Mouse (Mus musculus) forebrain, postnatal 0 days (tissue): ENCODE measurements at regions not wholly inside any gene's neighbourhood (a gene's known extent, or its start where the extent isn't known, plus 50 kb on each side); places are given as distances from the start of the nearest gene placed in this dataset.

ENCODE experiments used
- ATAC-seq: fragments of 200-750 bp; cut with Nextera tagmentation; 2 replicates; pipeline ENCODE4 v1.8.0; 2017; ENCODE audit warnings: mild to moderate bottlenecking, moderate library complexity
- DNase-seq: peaks from one replicate; pipeline ENCODE4 v3.0.0-alpha.2; 2015
- H3K27ac ChIP-seq: fragments of 300-500 bp; sonication (generic); 2 replicates; pipeline ENCODE4 v1.5.1; 2014; ENCODE audit warnings: low read depth, mild to moderate bottlenecking, antibody characterized with exemption, low read length, moderate library complexity, mixed read lengths
- H3K27me3 ChIP-seq: fragments of 300-500 bp; sonication (generic); 2 replicates; pipeline ENCODE4 v1.6.1; 2014; ENCODE audit warnings: mild to moderate bottlenecking, low read length, mixed read lengths; ENCODE audit not compliant: insufficient read depth
- H3K36me3 ChIP-seq: fragments of 300-500 bp; sonication (generic); 2 replicates; pipeline ENCODE4 v1.6.1; 2014; ENCODE audit warnings: mild to moderate bottlenecking, moderate library complexity; ENCODE audit not compliant: insufficient read depth
- H3K4me1 ChIP-seq: fragments of 300-500 bp; sonication (generic); 2 replicates; pipeline ENCODE4 v1.6.1; 2014; ENCODE audit warnings: antibody characterized with exemption; ENCODE audit not compliant: insufficient read depth
- H3K4me2 ChIP-seq: fragments of 300-500 bp; sonication (generic); 2 replicates; pipeline ENCODE4 v1.6.1; 2014; ENCODE audit warnings: low read depth, mild to moderate bottlenecking, moderate library complexity
- H3K4me3 ChIP-seq: fragments of 300-500 bp; sonication (generic); 2 replicates; pipeline ENCODE4 v1.5.1; 2014; ENCODE audit warnings: low read depth, low read length, mixed read lengths
- H3K9ac ChIP-seq: fragments of 300-500 bp; sonication (generic); 2 replicates; pipeline ENCODE4 v1.6.1; 2014; ENCODE audit warnings: mild to moderate bottlenecking
- H3K9me3 ChIP-seq: fragments of 300-500 bp; sonication (generic); 2 replicates; pipeline ENCODE4 v1.6.1; 2016; ENCODE audit warnings: low read length
- CTCF ChIP-seq: sonication (generic); IDR thresholded peaks from 2 replicates; pipeline ENCODE4 v1.5.1; 2016; ENCODE audit warnings: antibody characterized with exemption, control low read depth, low read depth
- WGBS: fragments of 180-500 bp; shearing (Covaris S2); extraction: QIAGEN DNeasy Blood & Tissue Kit; methylation state at CpG from one replicate; pipeline ENCODE4 v1.1.7; 2014; 5-methylcytosine and 5-hydroxymethylcytosine counted together

DNA sequence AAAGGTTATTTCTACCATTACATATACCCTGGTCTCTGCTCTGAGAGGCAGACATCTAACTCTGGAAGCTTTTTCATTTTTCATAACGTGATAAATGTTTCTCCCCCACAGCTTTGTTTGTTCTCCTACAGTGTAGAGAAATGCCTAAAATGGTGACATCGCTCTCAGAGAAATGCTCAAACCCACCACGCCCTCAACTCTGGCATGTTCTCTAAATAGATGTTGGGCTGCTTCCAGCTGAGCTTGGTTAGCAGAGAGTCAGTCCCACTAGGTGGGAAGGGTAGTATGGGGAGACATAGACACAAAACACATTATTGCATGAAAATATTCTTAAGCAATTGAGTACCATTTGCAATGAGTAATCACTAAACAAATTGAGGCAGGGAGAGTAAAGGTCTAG, 368.1 kb upstream of the Rag2 start:
- DNase-seq (no peak), ATAC-seq (no peak)
- no peaks in the 10 kb centered on the region for H3K27me3 ChIP-seq
- H3K4me2 ChIP-seq: no peak overlapping the region
- no peak overlapping the region for H3K27ac ChIP-seq
- WGBS: 66% methylated on average over 3 of the region's 3 CpGs
- H3K4me3 ChIP-seq: no peak overlapping the region
- H3K36me3 ChIP-seq: no peaks in the 10 kb centered on the region
- H3K4me1 ChIP-seq: no peaks in the 10 kb centered on the region
- H3K9ac ChIP-seq: no peak overlapping the region
- TF ChIP-seq CTCF: no peak
- no peaks in the 10 kb centered on the region for H3K9me3 ChIP-seq

- no peak for ATAC-seq
- H3K9me3 ChIP-seq: no peaks in the 10 kb centered on the region
- H3K4me2 ChIP-seq: no peak overlapping the region
- no peaks in the 10 kb centered on the region for H3K36me3 ChIP-seq
- no peak overlapping the region for H3K27ac ChIP-seq
- 78% methylated on average over 4 of the region's 4 CpGs for WGBS
- H3K9ac ChIP-seq: no peak overlapping the region
- H3K4me1 ChIP-seq: no peaks in the 10 kb centered on the region
- H3K27me3 ChIP-seq: no peaks in the 10 kb centered on the region
- H3K4me3 ChIP-seq: no peak overlapping the region
- no peak for TF ChIP-seq CTCF
- no peak for DNase-seq
Measured at GRCm38 (mm10) chr2:101263934-101264333, 360.6 kb upstream of the Rag2 start.

- Histone ChIP-seq H3K9ac (no peak overlapping the region), H3K4me2 (no peak overlapping the region), H3K36me3 (no peaks in the 10 kb centered on the region), H3K4me1 (no peaks in the 10 kb centered on the region), H3K4me3 (no peak overlapping the region), H3K27ac (no peak overlapping the region), H3K27me3 (no peaks in the 10 kb centered on the region), H3K9me3 (no peaks in the 10 kb centered on the region)
- no peak for TF ChIP-seq CTCF
- DNase-seq (no peak), ATAC-seq (no peak)
- 79% methylated on average over 2 of the region's 2 CpGs for WGBS
Measured at GRCm38 (mm10) chr2:101266685-101267374, 357.7 kb upstream of the Rag2 start.

GRCm38 (mm10) chr2:101274045-101274664, 350.4 kb upstream of the Rag2 start:
- WGBS: 75% methylated on average over 3 of the region's 3 CpGs
- ATAC-seq (no peak), DNase-seq (no peak)
- Histone ChIP-seq H3K9ac (no peak overlapping the region), H3K4me1 (no peaks in the 10 kb centered on the region), H3K27me3 (no peaks in the 10 kb centered on the region), H3K4me2 (no peak overlapping the region), H3K9me3 (no peaks in the 10 kb centered on the region), H3K27ac (no peak overlapping the region), H3K36me3 (no peaks in the 10 kb centered on the region), H3K4me3 (no peak overlapping the region)
- TF ChIP-seq CTCF: no peak

GRCm38 (mm10) chr2:101284886-101285285, 339.6 kb upstream of the Rag2 start:
- no peak for ATAC-seq
- H3K9ac ChIP-seq: no peak overlapping the region

DNA sequence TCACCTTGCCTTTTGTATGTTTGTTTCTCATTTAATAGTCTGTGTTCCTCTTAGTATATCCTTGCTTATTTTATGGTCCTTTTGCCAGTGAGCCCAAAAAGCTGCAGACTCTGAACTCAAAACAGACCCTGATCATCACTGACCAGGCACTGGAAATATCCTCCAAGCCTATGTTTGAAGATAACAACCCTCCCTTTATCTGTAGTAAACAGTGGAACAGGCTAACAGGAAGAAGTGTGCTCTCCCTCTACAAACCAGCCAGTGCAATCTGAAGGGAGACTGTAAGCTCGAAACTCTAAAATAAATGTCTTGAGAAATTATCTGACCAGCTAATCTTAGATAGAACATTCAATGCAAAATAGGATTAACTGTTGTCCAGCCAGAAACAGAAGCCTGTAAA, 336.4 kb upstream of the Rag2 start:
- no peak for ATAC-seq

More at GRCm38 (mm10) chr2:101284886-101285285, 339.6 kb upstream of the Rag2 start:
- H3K4me2 ChIP-seq: no peak overlapping the region
- no peaks in the 10 kb centered on the region for H3K4me1 ChIP-seq
- no peak for TF ChIP-seq CTCF
- H3K9me3 ChIP-seq: no peaks in the 10 kb centered on the region
- DNase-seq: no peak
- no peak overlapping the region for H3K27ac ChIP-seq
- H3K36me3 ChIP-seq: no peaks in the 10 kb centered on the region
- H3K27me3 ChIP-seq: no peaks in the 10 kb centered on the region
- H3K4me3 ChIP-seq: no peak overlapping the region

DNA sequence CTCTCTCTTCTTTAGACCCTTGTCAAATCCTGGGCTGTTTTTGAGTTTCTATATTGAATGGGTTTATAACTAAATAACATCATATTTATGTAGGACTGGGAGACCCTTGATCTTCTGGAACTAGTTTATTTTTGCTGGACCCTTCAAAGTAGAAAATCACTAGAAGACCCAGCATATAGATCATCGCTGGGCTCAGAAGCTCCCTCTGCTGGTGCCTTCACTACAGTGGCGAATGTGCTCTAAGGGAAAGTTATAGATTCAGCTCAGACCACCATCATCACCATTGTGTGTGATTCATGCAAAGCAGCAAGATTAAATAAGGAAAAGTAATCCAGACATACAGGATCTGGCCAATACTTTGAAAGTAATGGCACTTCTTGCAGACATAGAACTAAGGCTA, 335.4 kb upstream of the Rag2 start:
- 37% methylated on average over 2 of the region's 2 CpGs for whole genome bisulfite sequencing

More for the DNA sequence above, 336.4 kb upstream of the Rag2 start:
- Histone ChIP-seq H3K4me2 (no peak overlapping the region), H3K27ac (no peak overlapping the region), H3K27me3 (no peaks in the 10 kb centered on the region), H3K4me3 (no peak overlapping the region), H3K9me3 (no peaks in the 10 kb centered on the region), H3K36me3 (no peaks in the 10 kb centered on the region), H3K4me1 (no peaks in the 10 kb centered on the region), H3K9ac (no peak overlapping the region)
- no peak for TF ChIP-seq CTCF
- WGBS: 86% methylated on average over 1 of the region's 1 CpGs
- no peak for DNase-seq

More for the DNA sequence above, 335.4 kb upstream of the Rag2 start:
- H3K9me3 ChIP-seq: no peaks in the 10 kb centered on the region
- DNase-seq (peak; percentile 22), ATAC-seq (no peak)
- TF ChIP-seq CTCF: peak; percentile 62
- no peak overlapping the region for H3K9ac ChIP-seq
- H3K27ac ChIP-seq: no peak overlapping the region
- no peaks in the 10 kb centered on the region for H3K27me3 ChIP-seq
- H3K4me2 ChIP-seq: no peak overlapping the region
- no peaks in the 10 kb centered on the region for H3K4me1 ChIP-seq
- no peaks in the 10 kb centered on the region for H3K36me3 ChIP-seq
- no peak overlapping the region for H3K4me3 ChIP-seq
